In the genomic region with DNA sequence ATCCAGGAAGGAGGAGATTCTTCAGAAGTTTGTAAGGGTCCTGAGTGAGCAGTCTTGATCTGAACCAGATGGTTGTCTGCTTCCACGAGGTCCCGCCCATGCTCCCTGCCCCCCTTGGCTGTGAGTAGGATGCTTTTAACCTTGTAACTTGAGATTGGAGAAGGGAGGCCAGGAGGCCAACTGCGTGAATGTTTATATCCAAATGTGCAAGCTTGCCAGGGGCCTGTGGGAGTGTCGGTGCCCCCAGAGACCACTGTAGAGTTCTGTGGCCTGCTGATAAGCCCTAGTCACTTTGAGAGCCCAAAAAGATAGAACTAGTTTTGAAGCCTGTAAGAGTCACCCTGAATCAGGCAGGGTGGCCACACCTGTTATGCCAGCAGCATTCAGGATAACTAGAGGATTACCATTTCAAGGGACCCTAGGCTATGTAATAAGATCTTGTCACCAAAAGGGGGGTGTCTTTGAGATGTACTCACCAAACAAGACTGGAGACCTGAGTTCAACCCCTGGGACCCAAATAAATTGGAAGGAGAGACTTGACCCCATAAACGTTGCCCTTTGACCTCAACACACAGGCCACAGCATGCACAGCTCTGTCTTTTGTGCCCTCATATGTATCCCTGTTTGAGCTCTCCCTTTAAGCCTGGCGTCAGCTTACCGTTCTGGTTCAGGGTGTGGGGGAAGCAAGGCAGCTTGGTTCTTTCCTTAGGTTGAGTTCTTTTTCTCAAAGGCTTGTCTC, we compare ENCODE assay signal across 8 mouse cellular contexts. TPM values are rescaled to one million over a fixed set of nuclear protein-coding genes. Genes with fewer than 3 reads are reported as not detected.
DNase-seq lines count a peak whose midpoint lies in the region; ATAC-seq and TF ChIP-seq lines count a peak whose summit lies in the region.

No protein-coding gene starts in this region.

- no peaks in the 10 kb centered on the region for H3K27me3 ChIP-seq in ES-Bruce4 (ENCODE audit: control insufficient read depth, insufficient read depth, low read length, poor library complexity, severe bottlenecking)
- H3K27me3 ChIP-seq in forebrain, embryonic 11.5 days (ENCODE audit: control insufficient read depth, insufficient read depth, low read length), result no peaks in the 10 kb centered on the region
- no peaks in the 10 kb centered on the region for H3K27me3 ChIP-seq in hindbrain, embryonic 11.5 days (ENCODE audit: control insufficient read depth, insufficient read depth, low read length)
- H3K27me3 ChIP-seq in limb, embryonic 15.5 days, result no peaks in the 10 kb centered on the region
- H3K27me3 ChIP-seq in neural tube, embryonic 12.5 days (replicated peaks), result no peaks in the 10 kb centered on the region

- peak overlapping the region; percentile 32; the same call in 1 of the 2 replicates for H3K27ac ChIP-seq in ES-Bruce4 (ENCODE audit: insufficient read depth, low read length)
- H3K27ac ChIP-seq in forebrain, embryonic 11.5 days (ENCODE audit: low read depth, low read length), result no peak overlapping the region
- H3K27ac ChIP-seq in hindbrain, embryonic 11.5 days (ENCODE audit: low read depth, low read length), result no peak overlapping the region; the same call in 1 of the 2 replicates
- peak overlapping the region; percentile 89 for H3K27ac ChIP-seq in limb, embryonic 15.5 days
- no peak overlapping the region for H3K27ac ChIP-seq in neural tube, embryonic 12.5 days

- 0 out of 2 replicates have a peak, but pooled peaks have one; percentile 2 for TF ChIP-seq EP300 in ES-Bruce4 (IDR thresholded peaks at IDR 0.05; ENCODE audit: insufficient read depth, low read depth, low read length)

- H3K4me3 ChIP-seq in ES-Bruce4 (ENCODE audit: low read depth, low read length), result 0 out of 2 replicates have a peak overlapping the region, but pooled peaks have one; percentile 12
- peak overlapping the region; percentile 77; the same call in 1 of the 2 replicates for H3K4me3 ChIP-seq in forebrain, embryonic 11.5 days (ENCODE audit: low read depth, low read length)
- peak overlapping the region; percentile 71; the same call in 1 of the 2 replicates for H3K4me3 ChIP-seq in hindbrain, embryonic 11.5 days (ENCODE audit: low read depth, low read length)
- peak overlapping the region; percentile 79 for H3K4me3 ChIP-seq in limb, embryonic 15.5 days
- peak overlapping the region; percentile 79; the same call in 1 of the 2 replicates for H3K4me3 ChIP-seq in neural tube, embryonic 12.5 days

- no peak for ATAC-seq in forebrain, embryonic 11.5 days (replicated peaks; ENCODE audit: low FRiP score)
- ATAC-seq in hindbrain, embryonic 11.5 days (ENCODE audit: low FRiP score), result no peak
- no peak; the same call in 1 of the 2 replicates for ATAC-seq in limb, embryonic 15.5 days (ENCODE audit: insufficient number of reproducible peaks, low FRiP score, low TSS enrichment, low read depth)
- no peak for ATAC-seq in neural tube, embryonic 12.5 days (ENCODE audit: low FRiP score, low read depth)

- peak; percentile 66 for DNase-seq in adipocyte (ENCODE audit: low spot score)
- DNase-seq in forebrain, embryonic 11.5 days (ENCODE audit: low spot score), result peak; percentile 61
- peak; percentile 49 for DNase-seq in hindbrain, embryonic 11.5 days (ENCODE audit: low spot score)
- no peak for DNase-seq in left cerebral cortex, adult 9 months (ENCODE audit: low spot score in 2 of 2)
- DNase-seq in thymus, postnatal 10 days (ENCODE audit: low spot score in 2 of 2), result no peak

- H3K9ac ChIP-seq in ES-Bruce4 (ENCODE audit: low read depth, poor library complexity, severe bottlenecking), result peak overlapping the region; percentile 90; the same call in 1 of the 2 replicates
- peak overlapping the region; percentile 27; the same call in 1 of the 2 replicates for H3K9ac ChIP-seq in forebrain, embryonic 11.5 days (ENCODE audit: low read length)
- no peak overlapping the region; the same call in 1 of the 2 replicates for H3K9ac ChIP-seq in hindbrain, embryonic 11.5 days (ENCODE audit: low read depth, low read length)
- H3K9ac ChIP-seq in limb, embryonic 15.5 days, result peak overlapping the region; percentile 79; the same call in 1 of the 2 replicates
- H3K9ac ChIP-seq in neural tube, embryonic 12.5 days, result peak overlapping the region; percentile 85; the same call in 1 of the 2 replicates

- H3K9me3 ChIP-seq in ES-Bruce4 (replicated peaks; ENCODE audit: control insufficient read depth, insufficient read depth, low read length, poor library complexity, severe bottlenecking), result no peaks in the 10 kb centered on the region
- H3K9me3 ChIP-seq in forebrain, embryonic 11.5 days (ENCODE audit: control insufficient read depth, low read length), result no peaks in the 10 kb centered on the region
- H3K9me3 ChIP-seq in hindbrain, embryonic 11.5 days (ENCODE audit: control insufficient read depth, low read length), result no peaks in the 10 kb centered on the region
- no peaks in the 10 kb centered on the region for H3K9me3 ChIP-seq in limb, embryonic 15.5 days
- no peaks in the 10 kb centered on the region for H3K9me3 ChIP-seq in neural tube, embryonic 12.5 days

- TF ChIP-seq CTCF in ES-Bruce4 (IDR thresholded peaks at IDR 0.05; ENCODE audit: low read depth, low read length), result no peak

- no peaks in the 10 kb centered on the region for H3K36me3 ChIP-seq in ES-Bruce4 (ENCODE audit: control insufficient read depth, insufficient read depth, low read length, poor library complexity, severe bottlenecking)
- no peaks in the 10 kb centered on the region for H3K36me3 ChIP-seq in forebrain, embryonic 11.5 days (ENCODE audit: control insufficient read depth, insufficient read depth, low read length)
- no peaks in the 10 kb centered on the region for H3K36me3 ChIP-seq in hindbrain, embryonic 11.5 days (ENCODE audit: control insufficient read depth, insufficient read depth, low read length)
- 0 out of 2 replicates have a peak, but pooled peaks cover 3% of the 10 kb centered on the region for H3K36me3 ChIP-seq in limb, embryonic 15.5 days
- no peaks in the 10 kb centered on the region for H3K36me3 ChIP-seq in neural tube, embryonic 12.5 days

- peak overlapping the region; percentile 90; the same call in 1 of the 2 replicates for H3K4me2 ChIP-seq in forebrain, embryonic 11.5 days (ENCODE audit: low read depth, low read length, severe bottlenecking)
- H3K4me2 ChIP-seq in hindbrain, embryonic 11.5 days (replicated peaks; ENCODE audit: low read depth, low read length), result peak overlapping the region; percentile 84
- peak overlapping the region; percentile 76 for H3K4me2 ChIP-seq in limb, embryonic 15.5 days
- H3K4me2 ChIP-seq in neural tube, embryonic 12.5 days (replicated peaks), result peak overlapping the region; percentile 88

- H3K4me1 ChIP-seq in ES-Bruce4 (ENCODE audit: control insufficient read depth, insufficient read depth, low read length), result peaks cover 13% of the 10 kb centered on the region
- H3K4me1 ChIP-seq in forebrain, embryonic 11.5 days (replicated peaks; ENCODE audit: control insufficient read depth, insufficient read depth, low read length), result peaks cover 5% of the 10 kb centered on the region; the same call in 1 of the 2 replicates
- H3K4me1 ChIP-seq in hindbrain, embryonic 11.5 days (replicated peaks; ENCODE audit: control insufficient read depth, insufficient read depth, low read length), result no peaks in the 10 kb centered on the region
- peaks cover 34% of the 10 kb centered on the region for H3K4me1 ChIP-seq in limb, embryonic 15.5 days
- peaks cover 40% of the 10 kb centered on the region for H3K4me1 ChIP-seq in neural tube, embryonic 12.5 days

- WGBS in forebrain, embryonic 11.5 days, result 42% methylated on average over 7 of the region's 7 CpGs
- WGBS in hindbrain, embryonic 11.5 days, result 31% methylated on average over 7 of the region's 7 CpGs
- whole genome bisulfite sequencing in limb, embryonic 15.5 days, result 13% methylated on average over 7 of the region's 7 CpGs
- 24% methylated on average over 7 of the region's 7 CpGs for WGBS in neural tube, embryonic 12.5 days

- no peak for TF ChIP-seq POLR2A in ES-Bruce4 (IDR thresholded peaks at IDR 0.05; ENCODE audit: insufficient read depth, low read length)

RNA-seq across cellular contexts. Expression of a gene that starts 1.9 kb away (rescaled TPM):
- polyA plus RNA-seq in ES-Bruce4 (2011; ENCODE audit: insufficient read depth, insufficient read length, low read depth, missing spikeins), result 7.1 and 8.6 TPM in 2 replicates
- polyA plus RNA-seq in forebrain, embryonic 11.5 days (2014; fragmentation: Nextera tagmentation; extraction: Ambion mirVana), result 16.0 and 16.5 TPM in 2 replicates
- polyA plus RNA-seq in hindbrain, embryonic 11.5 days (2014; fragmentation: Nextera tagmentation; extraction: Ambion mirVana), result 10.6 and 11.8 TPM in 2 replicates
- 29.6 and 32.6 TPM in 2 replicates for polyA plus RNA-seq in limb, embryonic 15.5 days (2015; fragmentation: Nextera tagmentation; extraction: Ambion mirVana)
- 35.0 and 37.1 TPM in 2 replicates for polyA plus RNA-seq in neural tube, embryonic 12.5 days (2016; fragmentation: Nextera tagmentation; extraction: Ambion mirVana)

RNA-seq across cellular contexts. Expression of a gene that starts 19.4 kb away (rescaled TPM):
- 14.8 and 16.7 TPM in 2 replicates for polyA plus RNA-seq in ES-Bruce4 (2011; ENCODE audit: insufficient read depth, insufficient read length, low read depth, missing spikeins)
- 9.5 and 11.1 TPM in 2 replicates for polyA plus RNA-seq in forebrain, embryonic 11.5 days (2014; fragmentation: Nextera tagmentation; extraction: Ambion mirVana)
- 4.5 and 5.0 TPM in 2 replicates for polyA plus RNA-seq in hindbrain, embryonic 11.5 days (2014; fragmentation: Nextera tagmentation; extraction: Ambion mirVana)
- polyA plus RNA-seq in limb, embryonic 15.5 days (2015; fragmentation: Nextera tagmentation; extraction: Ambion mirVana), result 10.9 and 12.2 TPM in 2 replicates
- polyA plus RNA-seq in neural tube, embryonic 12.5 days (2016; fragmentation: Nextera tagmentation; extraction: Ambion mirVana), result 9.9 and 11.9 TPM in 2 replicates

Comparison
In these comparisons a context has a peak if more than half of its experiments do, and no peak if none do; other contexts are left out.
1. H3K27ac ChIP-seq: peak in ES-Bruce4 (single experiment) and limb, embryonic 15.5 days (single experiment); none in forebrain, embryonic 11.5 days (single experiment), hindbrain, embryonic 11.5 days (single experiment) and neural tube, embryonic 12.5 days (single experiment).
2. H3K4me3 ChIP-seq: peak in every context shown above with its lines; median percentile 79 in limb, embryonic 15.5 days; 79 in neural tube, embryonic 12.5 days; 77 in forebrain, embryonic 11.5 days; 71 in hindbrain, embryonic 11.5 days; 12 in ES-Bruce4.
3. DNase-seq: peak in adipocyte (single experiment), forebrain, embryonic 11.5 days (single experiment) and hindbrain, embryonic 11.5 days (single experiment); none in left cerebral cortex, adult 9 months (0 of 2) and thymus, postnatal 10 days (0 of 2).
4. Peak in every context shown above with its lines, with median percentiles within 50 percentile points of each other: H3K4me2 ChIP-seq.